Mouse (Mus musculus): ENCODE measurements around the gene Odf2.
"Not testable (repeated sequence)": the region's sequence is repeated elsewhere in the genome, so short reads cannot be mapped to it uniquely, and the experiment has no call there.

The Odf2 gene

GRCm38 (mm10) chr2:29869646-29870451 is 19.2 kb upstream of the Odf2 start:
- DNase-seq (ENCODE audit: low spot score in 2 of 2): no peak

GRCm38 (mm10) chr2:29872581-29873295 is 16.3 kb upstream of the Odf2 start:
- no peak for DNase-seq (ENCODE audit: low spot score in 2 of 2)

GRCm38 (mm10) chr2:29873801-29874200 is 15.2 kb upstream of the Odf2 start:
- no peak for DNase-seq (ENCODE audit: low spot score in 2 of 2)

GRCm38 (mm10) chr2:29878061-29878460 is 11.0 kb upstream of the Odf2 start:
- DNase-seq (ENCODE audit: low spot score in 2 of 2): no peak

- DNase-seq (ENCODE audit: low spot score in 2 of 2): no peak
Observed at GRCm38 (mm10) chr2:29879191-29879590, 9.8 kb upstream of the Odf2 start.

- no peak for DNase-seq (ENCODE audit: low spot score in 2 of 2)
Observed at GRCm38 (mm10) chr2:29879964-29880830, 8.8 kb upstream of the Odf2 start.

GRCm38 (mm10) chr2:29886659-29887292 is 2.2 kb upstream of the Odf2 start:
- DNase-seq (ENCODE audit: low spot score in 2 of 2): not testable (repeated sequence)

GRCm38 (mm10) chr2:29889991-29890833 is 1.2 kb downstream of the Odf2 start:
- DNase-seq (ENCODE audit: low spot score in 2 of 2): peak; percentile 47 to 75

GRCm38 (mm10) chr2:29891773-29892172 is 2.8 kb downstream of the Odf2 start:
- no peak for DNase-seq (ENCODE audit: low spot score in 2 of 2)

GRCm38 (mm10) chr2:29896071-29896470 is 7.0 kb downstream of the Odf2 start:
- DNase-seq (ENCODE audit: low spot score in 2 of 2): no peak

GRCm38 (mm10) chr2:29897366-29897765 is 8.3 kb downstream of the Odf2 start:
- DNase-seq (ENCODE audit: low spot score in 2 of 2): no peak

GRCm38 (mm10) chr2:29898081-29898480 is 9.1 kb downstream of the Odf2 start:
- no peak for DNase-seq (ENCODE audit: low spot score in 2 of 2)

GRCm38 (mm10) chr2:29902194-29902593 is 13.2 kb downstream of the Odf2 start:
- DNase-seq (ENCODE audit: low spot score in 2 of 2): no peak

- not testable (repeated sequence) for DNase-seq (ENCODE audit: low spot score in 2 of 2)
Observed at GRCm38 (mm10) chr2:29908171-29908570, 19.1 kb downstream of the Odf2 start.

- no peak for DNase-seq (ENCODE audit: low spot score in 2 of 2)
Observed at GRCm38 (mm10) chr2:29910042-29910441, 21.0 kb downstream of the Odf2 start.

GRCm38 (mm10) chr2:29917621-29918020 is 28.6 kb downstream of the Odf2 start:
- no peak for DNase-seq (ENCODE audit: low spot score in 2 of 2)

GRCm38 (mm10) chr2:29922011-29922410 is 33.0 kb downstream of the Odf2 start:
- peak in 1 of 2 experiments; percentile 16 for DNase-seq (ENCODE audit: low spot score in 2 of 2)

GRCm38 (mm10) chr2:29926542-29926941 is 37.5 kb downstream of the Odf2 start:
- no peak for DNase-seq (ENCODE audit: low spot score in 2 of 2)

GRCm38 (mm10) chr2:29930506-29930905 is 41.5 kb downstream of the Odf2 start:
- peak in 1 of 2 experiments; percentile 42 for DNase-seq (ENCODE audit: low spot score in 2 of 2)

GRCm38 (mm10) chr2:29931194-29931593 is 42.2 kb downstream of the Odf2 start:
- DNase-seq (ENCODE audit: low spot score in 2 of 2): no peak

Data from cerebellum, postnatal 4 days (tissue).